Mouse (Mus musculus) MEL (cell line): ENCODE measurements at regions not wholly inside any gene's neighbourhood (a gene's known extent, or its start where the extent isn't known, plus 50 kb on each side); places are given as distances from the start of the nearest gene placed in this dataset.

Experiments used
- CTCF ChIP-seq, 3 experiments: IDR thresholded peaks in 2 of 3; conservative IDR thresholded peaks in 1 of 3; 2 replicates each; pipeline ENCODE4 v1.5.1; 2011 to 2012; ENCODE audit warnings: low read length in 3 of 3, low read depth in 2 of 3, mild to moderate bottlenecking in 2 of 3, improper control_type of control experiment in 1 of 3, inconsistent platforms in 1 of 3, mixed read lengths in 1 of 3, moderate library complexity in 1 of 3; ENCODE audit not compliant: control insufficient read depth in 1 of 3, insufficient read depth in 1 of 3, poor library complexity in 1 of 3, severe bottlenecking in 1 of 3
- EP300 ChIP-seq, 2 experiments: IDR thresholded peaks; 2 replicates each; pipeline ENCODE4 v1.6.1; 2011; ENCODE audit warnings: improper control_type of control experiment in 2 of 2, low read length in 2 of 2, low read depth in 1 of 2, mild to moderate bottlenecking in 1 of 2
- MAFK ChIP-seq: IDR thresholded peaks from 2 replicates; pipeline ENCODE4 v1.6.1; 2011; ENCODE audit warnings: low read depth, mild to moderate bottlenecking, low read length, improper control_type of control experiment, borderline replicate concordance
- MAX ChIP-seq: IDR thresholded peaks from 2 replicates; pipeline ENCODE4 v1.6.1; 2011; ENCODE audit warnings: low read length, improper control_type of control experiment
- MEF2A ChIP-seq: IDR thresholded peaks from 2 replicates; pipeline ENCODE4 v1.6.1; 2014; ENCODE audit warnings: low read depth, mild to moderate bottlenecking, inconsistent platforms, low read length, improper control_type of control experiment; ENCODE audit not compliant: poor library complexity, insufficient replicate concordance, severe bottlenecking; ENCODE audit errors: extremely low read depth
- ZC3H11A ChIP-seq: IDR thresholded peaks from 2 replicates; pipeline ENCODE4 v1.6.1; 2012; ENCODE audit warnings: low read depth, mild to moderate bottlenecking, inconsistent platforms, low read length, improper control_type of control experiment

- no peak for TF ChIP-seq MAFK
- no peak for TF ChIP-seq EP300 (IDR thresholded peaks at IDR 0.05; ENCODE audit: low read depth in 1 of 2, low read length in 2 of 2)
- peak; percentile 82 to 95 (median 88) for TF ChIP-seq CTCF (IDR thresholded peaks at IDR 0.05 in 2 of 3, conservative IDR thresholded peaks at IDR 0.05 in 1 of 3; ENCODE audit: control insufficient read depth in 1 of 3, insufficient read depth in 1 of 3, low read depth in 2 of 3, low read length in 3 of 3, poor library complexity in 1 of 3, severe bottlenecking in 1 of 3)
- no peak for TF ChIP-seq MAX
- TF ChIP-seq MEF2A = no peak
- TF ChIP-seq ZC3H11A = peak; percentile 88
Measured at GRCm38 (mm10) chr16:18696074-18696819, 66.5 kb upstream of the Sept5 start.
